Mouse (Mus musculus) right cerebral cortex, postnatal 4 days (tissue): ENCODE measurements around the gene Mt4.

Experiments
- DNase-seq: peaks from one replicate; pipeline ENCODE4 v3.0.0-alpha.2; 2022

The Mt4 gene

GRCm38 (mm10) chr8:94179713-94180560 lies 42.9 kb downstream of the Mt4 start:
- no peak for DNase-seq

GRCm38 (mm10) chr8:94180561-94180908 lies 43.5 kb downstream of the Mt4 start:
- no peak for DNase-seq

- no peak for DNase-seq
Measured at GRCm38 (mm10) chr8:94182055-94182929, 45.3 kb downstream of the Mt4 start.

- peak; percentile 56 for DNase-seq
Measured at GRCm38 (mm10) chr8:94183117-94183516, 46.1 kb downstream of the Mt4 start.

- no peak for DNase-seq
Measured at GRCm38 (mm10) chr8:94184357-94184843, 47.4 kb downstream of the Mt4 start.

GRCm38 (mm10) chr8:94185791-94186190 lies 48.8 kb downstream of the Mt4 start:
- DNase-seq, result no peak

- DNase-seq, result peak; percentile 48
Measured at GRCm38 (mm10) chr8:94186542-94186941, 49.5 kb downstream of the Mt4 start.

GRCm38 (mm10) chr8:94187290-94188002 lies 50.4 kb downstream of the Mt4 start:
- no peak for DNase-seq
